Comparison of ENCODE assay signal across 8 mouse cellular contexts in genomic region chr5:134099496-134100211, GRCm38 (mm10). TPM values are rescaled to one million over a fixed set of nuclear protein-coding genes. Genes with fewer than 3 reads are reported as not detected.
DNase-seq lines count a peak whose midpoint lies in the region; ATAC-seq and TF ChIP-seq lines count a peak whose summit lies in the region.

TSS of gene Castor2 (plus strand) at chr5:134099711.

- peak within 1 kb of the TSS; percentile 80 for H3K4me3 ChIP-seq in cerebellum, adult 2 months (replicated peaks; ENCODE audit: insufficient read depth, low read depth, low read length)
- H3K4me3 ChIP-seq in hindbrain, embryonic 10.5 days, result peak within 1 kb of the TSS; percentile 82
- peak within 1 kb of the TSS; percentile 73 for H3K4me3 ChIP-seq in lung, embryonic 15.5 days
- peak within 1 kb of the TSS; percentile 81 for H3K4me3 ChIP-seq in olfactory bulb, adult 2 months (ENCODE audit: insufficient read depth, low read depth, low read length)

- TF ChIP-seq CTCF in cerebellum, adult 2 months (IDR thresholded peaks at IDR 0.05; ENCODE audit: borderline replicate concordance, insufficient read depth, low read depth, low read length), result no peak
- no peak for TF ChIP-seq CTCF in olfactory bulb, adult 2 months (IDR thresholded peaks at IDR 0.05; ENCODE audit: insufficient read depth, low read depth, low read length)

- peak within 1 kb of the TSS; percentile 74 for H3K9ac ChIP-seq in lung, embryonic 15.5 days

- H3K4me2 ChIP-seq in lung, embryonic 15.5 days, result peak within 1 kb of the TSS; percentile 94

- peak; percentile 62 for DNase-seq in MEL-GATA-1-ER (ENCODE audit: extremely low read depth, low read depth)
- peak; percentile 95 for DNase-seq in cerebellum, adult 2 months
- peak; percentile 89 to 97 for DNase-seq in frontal cortex, adult 2 months (ENCODE audit: extremely low spot score in 1 of 2, low spot score in 1 of 2)
- peak; percentile 97 for DNase-seq in hindbrain, embryonic 10.5 days (ENCODE audit: low spot score)
- peak; percentile 85 for DNase-seq in layer of hippocampus, adult 9-10 months (ENCODE audit: low spot score)
- DNase-seq in thymus, adult 18-20 months, result peak; percentile 90 to 91

- H3K27me3 ChIP-seq in cerebellum, adult 2 months (ENCODE audit: control insufficient read depth, insufficient read depth, low read length), result no peaks in the 10 kb centered on the region
- H3K27me3 ChIP-seq in hindbrain, embryonic 10.5 days (ENCODE audit: insufficient read depth, poor library complexity, severe bottlenecking), result peaks cover 7% of the 10 kb centered on the region; the same call in 1 of the 2 replicates
- no peaks in the 10 kb centered on the region for H3K27me3 ChIP-seq in lung, embryonic 15.5 days

- peak within 1 kb of the TSS; percentile 38; the same call in 1 of the 2 replicates for H3K27ac ChIP-seq in cerebellum, adult 2 months (ENCODE audit: insufficient read depth, low read length)
- H3K27ac ChIP-seq in hindbrain, embryonic 10.5 days, result peak within 1 kb of the TSS; percentile 93
- H3K27ac ChIP-seq in lung, embryonic 15.5 days, result peak within 1 kb of the TSS; percentile 39
- peak within 1 kb of the TSS; percentile 66 for H3K27ac ChIP-seq in olfactory bulb, adult 2 months (ENCODE audit: insufficient read depth, low read depth, low read length)

- peaks cover 6% of the 10 kb centered on the region for H3K4me1 ChIP-seq in cerebellum, adult 2 months (ENCODE audit: control insufficient read depth, insufficient read depth, low read length)
- H3K4me1 ChIP-seq in hindbrain, embryonic 10.5 days (replicated peaks), result peaks cover 42% of the 10 kb centered on the region
- peaks cover 26% of the 10 kb centered on the region for H3K4me1 ChIP-seq in lung, embryonic 15.5 days
- peaks cover 15% of the 10 kb centered on the region for H3K4me1 ChIP-seq in olfactory bulb, adult 2 months (ENCODE audit: control insufficient read depth, insufficient read depth, low read length)

- H3K36me3 ChIP-seq in hindbrain, embryonic 10.5 days, result no peaks in the 10 kb centered on the region; the same call in 1 of the 2 replicates
- no peaks in the 10 kb centered on the region for H3K36me3 ChIP-seq in lung, embryonic 15.5 days

- ATAC-seq in lung, embryonic 15.5 days (ENCODE audit: borderline replicate concordance, extremely low read depth, low FRiP score, low TSS enrichment), result peak; percentile 88

- WGBS in cerebellum, adult 2 months, result under 1% methylated on average over 57 of the region's 58 CpGs
- under 1% methylated on average over 58 of the region's 58 CpGs for WGBS in hindbrain, embryonic 10.5 days
- WGBS in lung, embryonic 15.5 days, result 0% methylated on average over 41 of the region's 58 CpGs
- WGBS in olfactory bulb, adult 2 months, result under 1% methylated on average over 55 of the region's 58 CpGs

- TF ChIP-seq POLR2A in cerebellum, adult 2 months (IDR thresholded peaks at IDR 0.05; ENCODE audit: borderline replicate concordance, insufficient read depth, low read length), result peak; percentile 74
- peak; percentile 94 for TF ChIP-seq POLR2A in olfactory bulb, adult 2 months (IDR thresholded peaks at IDR 0.05; ENCODE audit: insufficient read depth, low read depth, low read length)

- no peaks in the 10 kb centered on the region for H3K9me3 ChIP-seq in hindbrain, embryonic 10.5 days
- H3K9me3 ChIP-seq in lung, embryonic 15.5 days, result no peaks in the 10 kb centered on the region

RNA-seq across cellular contexts. Expression of gene Castor2, which starts in this region (rescaled TPM):
- 34.5 and 35.6 TPM in 2 replicates for polyA plus RNA-seq in cerebellum, adult 2 months (2012; rRNA removed)
- 38.6 and 41.1 TPM in 2 replicates for polyA plus RNA-seq in frontal cortex, adult 2 months (2012; rRNA removed)
- 10.3 TPM in 2 replicates for polyA plus RNA-seq in hindbrain, embryonic 10.5 days (2016; fragmentation: Nextera tagmentation; extraction: Ambion mirVana)
- polyA plus RNA-seq in lung, embryonic 15.5 days (2015; fragmentation: Nextera tagmentation; extraction: Ambion mirVana), result 3.3 and 3.7 TPM in 2 replicates
- polyA plus RNA-seq in olfactory bulb, adult 2 months (2012; ENCODE audit: insufficient read depth, insufficient read length, low replicate concordance, missing spikeins), result not detected in 2 replicates

Comparison
In these comparisons a context has a peak if more than half of its experiments do, and no peak if none do; other contexts are left out.
1. Peak in every context shown above with its lines: DNase-seq, ATAC-seq, H3K4me3 ChIP-seq and H3K27ac ChIP-seq.
2. H3K27ac ChIP-seq: peak in every context shown above with its lines; median percentile 93 in hindbrain, embryonic 10.5 days; 66 in olfactory bulb, adult 2 months; 39 in lung, embryonic 15.5 days; 38 in cerebellum, adult 2 months.